Mouse (Mus musculus) layer of hippocampus, adult 11-12 months (tissue): ENCODE results near the gene Tmem51.
"Not testable (repeated sequence)": the region's sequence is repeated elsewhere in the genome, so short reads cannot be mapped to it uniquely, and the experiment has no call there.

Experiments used
- DNase-seq: peaks from one replicate; pipeline ENCODE4 v3.0.0; 2022; ENCODE audit warnings: low spot score

Gene Tmem51

GRCm38 (mm10) chr4:142014659-142015608, 69.2 kb downstream of the Tmem51 start, which contains the start of gene Fhad1:
TSS of gene Fhad1 (minus strand) at chr4:142015082.
- peak; percentile 55 for DNase-seq

DNA sequence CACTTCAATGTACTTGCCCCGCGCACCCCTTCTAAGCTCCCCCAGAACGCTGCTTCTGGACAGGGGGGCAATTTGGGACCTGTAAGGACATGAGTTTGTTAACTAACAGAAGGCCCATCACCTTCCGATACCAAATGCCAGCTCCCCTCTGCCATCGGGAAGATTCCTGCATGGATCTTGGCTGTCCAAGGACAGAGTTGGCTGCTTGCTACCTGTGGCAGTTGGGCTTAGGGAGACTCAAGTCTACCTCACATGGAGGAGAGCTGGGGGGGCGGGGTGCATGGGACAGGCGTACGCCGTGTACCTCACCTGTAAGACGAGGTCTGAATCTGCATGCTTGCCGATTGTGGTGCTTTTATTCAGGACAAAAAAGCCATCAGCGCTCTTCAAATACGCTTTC, 72.9 kb downstream of the Tmem51 start:
- DNase-seq: no peak

GRCm38 (mm10) chr4:142010441-142010840, 73.7 kb downstream of the Tmem51 start:
- DNase-seq: no peak

DNA sequence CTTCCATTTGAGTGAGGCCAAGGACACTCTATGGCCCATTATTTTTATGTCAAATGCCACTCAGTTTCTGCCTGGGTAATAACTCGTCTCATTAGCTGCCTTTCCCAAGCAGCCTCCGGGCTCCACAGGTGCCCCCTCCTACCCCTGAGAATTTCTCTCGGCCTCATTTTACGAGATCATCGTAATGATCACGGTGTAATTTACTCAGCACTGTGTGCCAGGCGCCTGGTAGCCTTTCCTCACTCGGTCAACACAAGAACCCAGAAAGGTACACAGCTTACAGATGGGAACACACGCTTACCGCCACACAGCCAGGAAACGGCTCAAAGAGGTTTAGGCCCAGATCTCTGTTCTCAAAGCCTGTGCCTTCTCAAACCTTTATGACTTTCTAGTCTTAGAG, 75.9 kb downstream of the Tmem51 start:
- no peak for DNase-seq

GRCm38 (mm10) chr4:142000581-142000980, 83.5 kb downstream of the Tmem51 start:
- no peak for DNase-seq

DNA sequence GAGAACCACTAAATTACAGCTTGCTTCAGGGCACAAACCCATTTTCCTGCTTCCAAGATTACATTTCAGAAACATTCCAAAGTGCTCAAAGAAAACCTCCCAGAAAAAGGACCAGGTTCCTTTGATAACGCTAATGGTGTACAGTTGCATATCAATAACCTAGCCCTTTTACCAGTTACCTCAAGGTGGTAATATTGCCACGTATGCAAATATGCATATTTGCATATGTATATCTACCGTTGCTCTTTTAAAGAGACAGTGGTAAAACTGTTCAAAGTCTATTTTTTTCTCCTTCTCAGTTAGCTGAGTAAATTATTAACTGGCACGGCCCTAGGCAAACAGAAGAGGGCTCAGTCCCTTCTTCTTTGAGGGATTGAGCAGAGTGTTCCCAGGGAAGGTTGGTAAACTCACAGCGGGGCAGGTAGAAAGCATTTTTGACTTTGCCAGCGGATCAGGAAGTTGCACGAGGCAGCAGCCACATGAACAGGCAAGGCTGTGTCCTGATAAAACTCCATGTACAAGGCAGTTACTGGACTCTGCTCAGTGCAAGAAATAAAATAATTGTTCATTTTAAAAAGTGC, 84.5 kb downstream of the Tmem51 start:
- no peak for DNase-seq

DNA sequence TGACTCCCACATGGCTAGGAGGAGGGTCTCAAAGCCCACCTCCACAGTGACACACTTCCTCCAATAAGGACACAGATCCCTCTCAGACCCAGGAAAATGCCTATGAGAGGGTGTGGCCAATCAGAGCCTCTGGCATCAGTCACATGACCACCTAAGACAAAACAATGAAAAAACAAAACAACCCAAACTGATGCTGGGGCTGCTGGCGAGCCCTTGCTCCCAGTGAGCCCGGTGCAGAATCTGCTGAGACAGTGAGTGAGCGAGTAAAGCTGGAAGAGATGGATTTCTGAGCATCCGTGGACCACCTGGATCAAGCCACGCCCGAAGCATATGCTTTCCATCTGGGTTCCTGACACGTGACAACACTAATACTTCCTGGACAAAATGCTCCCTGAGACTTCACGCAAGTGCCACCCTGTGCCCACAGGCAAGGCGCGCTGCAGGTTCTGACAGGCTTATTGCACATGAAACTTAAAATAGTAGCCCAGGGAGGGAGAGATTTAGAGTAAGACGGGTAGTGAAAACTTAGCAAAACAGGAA, 85.8 kb downstream of the Tmem51 start:
- no peak for DNase-seq

- DNase-seq: no peak
Observed at GRCm38 (mm10) chr4:141996880-141997279, 87.2 kb downstream of the Tmem51 start.

DNA sequence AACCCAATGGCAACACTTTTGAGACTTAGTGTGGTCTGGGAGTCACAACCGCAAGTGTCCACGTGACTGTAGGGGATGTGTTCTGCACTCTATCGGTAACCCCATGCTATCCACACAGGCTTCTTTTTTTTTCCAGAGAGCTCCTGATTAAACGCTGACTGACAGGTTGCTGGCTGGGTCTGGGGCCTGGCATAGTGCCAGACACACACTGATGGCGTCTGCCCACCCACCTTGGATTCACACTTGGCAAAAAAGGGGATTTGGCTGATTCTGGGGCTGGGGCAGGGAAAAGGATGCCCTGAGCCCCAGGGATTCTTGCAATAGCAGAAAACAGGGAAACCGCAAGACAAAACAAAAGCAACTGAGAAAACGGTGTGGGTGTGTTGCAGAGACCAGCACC, 88.0 kb downstream of the Tmem51 start:
- no peak for DNase-seq

DNA sequence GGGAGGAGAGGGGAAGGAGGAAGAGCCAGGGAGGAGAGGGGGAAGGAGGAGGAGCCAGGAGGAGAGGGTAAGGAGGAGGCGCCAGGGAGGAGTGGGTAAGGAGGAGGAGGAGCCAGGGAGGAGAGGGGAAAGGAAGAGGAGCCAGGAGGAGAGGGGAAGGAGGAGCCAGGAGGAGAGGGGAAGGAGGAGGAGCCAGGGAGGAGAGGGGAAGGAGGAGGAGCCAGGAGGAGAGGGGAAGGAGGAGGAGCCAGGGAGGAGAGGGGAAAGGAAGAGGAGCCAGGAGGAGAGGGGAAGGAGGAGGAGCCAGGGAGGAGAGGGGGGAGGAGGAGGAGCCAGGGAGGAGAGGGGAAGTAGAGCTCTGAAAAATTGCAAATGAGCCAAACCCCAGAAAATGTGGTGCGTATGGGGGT, 90.0 kb downstream of the Tmem51 start:
- not testable (repeated sequence) for DNase-seq

- no peak for DNase-seq
Observed at GRCm38 (mm10) chr4:141993347-141994061, 90.6 kb downstream of the Tmem51 start.

- no peak for DNase-seq
Observed at GRCm38 (mm10) chr4:141992530-141993204, 91.4 kb downstream of the Tmem51 start.

- no peak for DNase-seq
Observed at GRCm38 (mm10) chr4:141988178-141988577, 95.9 kb downstream of the Tmem51 start.

- DNase-seq: peak; percentile 56
Observed at GRCm38 (mm10) chr4:141983689-141984088, 100.4 kb downstream of the Tmem51 start.

DNA sequence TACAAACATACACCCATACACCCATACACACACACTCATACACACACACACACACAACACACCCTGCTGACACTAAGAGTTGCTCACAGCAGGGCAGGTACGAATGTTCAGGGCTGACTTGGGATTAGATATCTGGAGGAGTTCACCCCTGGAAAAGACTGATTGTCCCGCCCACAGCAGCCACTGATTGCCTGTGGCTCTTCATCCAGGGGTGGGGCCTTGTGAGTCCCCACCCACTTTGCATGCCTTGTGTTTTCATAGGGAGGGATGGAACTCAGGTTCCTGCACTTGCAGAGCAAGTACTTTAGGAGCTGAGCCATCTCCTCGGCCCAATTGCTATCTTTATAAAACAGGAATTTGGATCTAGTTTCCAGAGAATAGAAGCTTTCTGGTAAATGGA, 102.6 kb downstream of the Tmem51 start:
- no peak for DNase-seq
